Mouse (Mus musculus) erythroid progenitor cell, adult 5-6 weeks (primary cell): ENCODE results near the gene Tmem170b. TPM values are rescaled to one million over a fixed set of nuclear protein-coding genes. Genes with fewer than 3 reads are reported as not detected.

Experiments
- ATAC-seq: replicated peaks from 2 replicates; pipeline ENCODE4 v1.8.0; 2016; ENCODE audit warnings: moderate number of reproducible peaks, mild to moderate bottlenecking, moderate TSS enrichment, inconsistent platforms; ENCODE audit not compliant: poor library complexity, low FRiP score, severe bottlenecking
- total RNA-seq, 2 experiments: library from RNA; stranded (forward) in 1 of 2; stranded (reverse) in 1 of 2; fragments of 150-400 nt in 1 of 2; fragments of 186-747, 209-891 nt in 1 of 2; gene quantifications; 2 replicates each; pipeline versions ENCODE4 v1.2.3 to v1.2.4; 2015 to 2017; ENCODE audit warnings: low replicate concordance in 2 of 2

The Tmem170b gene
- total RNA-seq, 2 experiments from 2014 or later = 7.6 to 10.5 TPM

- ATAC-seq = peak; percentile 44; the same call in 1 of the 2 replicates
Observed at GRCm38 (mm10) chr13:41608559-41608958, 2.9 kb downstream of the Tmem170b start.

- ATAC-seq = no peak
Observed at GRCm38 (mm10) chr13:41611046-41611445, 5.3 kb downstream of the Tmem170b start.

- no peak for ATAC-seq
Observed at GRCm38 (mm10) chr13:41614539-41614938, 8.8 kb downstream of the Tmem170b start.

- ATAC-seq = no peak
Observed at GRCm38 (mm10) chr13:41614982-41615381, 9.3 kb downstream of the Tmem170b start.

GRCm38 (mm10) chr13:41619470-41619869, 13.8 kb downstream of the Tmem170b start:
- peak; percentile 60 for ATAC-seq

- ATAC-seq = no peak
Observed at GRCm38 (mm10) chr13:41620132-41620531, 14.4 kb downstream of the Tmem170b start.

GRCm38 (mm10) chr13:41624123-41624522, 18.4 kb downstream of the Tmem170b start:
- ATAC-seq = no peak

GRCm38 (mm10) chr13:41625248-41625647, 19.5 kb downstream of the Tmem170b start:
- no peak for ATAC-seq

GRCm38 (mm10) chr13:41627277-41627916, 21.7 kb downstream of the Tmem170b start:
- ATAC-seq = no peak

GRCm38 (mm10) chr13:41634401-41634818, 28.7 kb downstream of the Tmem170b start:
- ATAC-seq = peak; percentile 82

- no peak for ATAC-seq
Observed at GRCm38 (mm10) chr13:41638083-41638482, 32.4 kb downstream of the Tmem170b start.

- no peak for ATAC-seq
Observed at GRCm38 (mm10) chr13:41642851-41643250, 37.1 kb downstream of the Tmem170b start.

- ATAC-seq = no peak
Observed at GRCm38 (mm10) chr13:41643798-41644197, 38.1 kb downstream of the Tmem170b start.

- no peak for ATAC-seq
Observed at GRCm38 (mm10) chr13:41644591-41645482, 39.1 kb downstream of the Tmem170b start.

- no peak for ATAC-seq
Observed at GRCm38 (mm10) chr13:41645483-41645859, 39.8 kb downstream of the Tmem170b start.

GRCm38 (mm10) chr13:41647976-41648375, 42.3 kb downstream of the Tmem170b start:
- ATAC-seq = no peak

GRCm38 (mm10) chr13:41650665-41651064, 45.0 kb downstream of the Tmem170b start:
- ATAC-seq = no peak

GRCm38 (mm10) chr13:41653791-41654190, 48.1 kb downstream of the Tmem170b start:
- no peak for ATAC-seq

GRCm38 (mm10) chr13:41655576-41656090, 49.9 kb downstream of the Tmem170b start:
- no peak for ATAC-seq

- ATAC-seq = no peak
Observed at GRCm38 (mm10) chr13:41660052-41660793, 54.5 kb downstream of the Tmem170b start.
